Mouse (Mus musculus) intestine, embryonic 16.5 days (tissue): Measurements from ENCODE around the gene Tmem108. TPM values are rescaled to one million over a fixed set of nuclear protein-coding genes. Genes with fewer than 3 reads are reported as not detected.

ENCODE experiments used
- ATAC-seq: fragments of 200-750 bp; cut with Nextera tagmentation; 2 replicates; pipeline ENCODE4 v1.8.0; 2017; ENCODE audit warnings: moderate TSS enrichment, moderate library complexity
- H3K27ac ChIP-seq: fragments of 300-500 bp; sonication (generic); 2 replicates; pipeline ENCODE4 v1.5.1; 2014; ENCODE audit warnings: mild to moderate bottlenecking, low read length
- H3K27me3 ChIP-seq: fragments of 300-500 bp; sonication (generic); replicated peaks from 2 replicates; pipeline ENCODE4 v1.6.1; 2014; ENCODE audit warnings: low read length, control low read depth, mixed read lengths; ENCODE audit not compliant: control insufficient read depth, insufficient read depth
- H3K36me3 ChIP-seq: fragments of 300-500 bp; sonication (generic); 2 replicates; pipeline ENCODE4 v1.6.1; 2014; ENCODE audit warnings: low read length, control low read depth; ENCODE audit not compliant: control insufficient read depth, insufficient read depth
- H3K4me1 ChIP-seq: fragments of 300-500 bp; sonication (generic); 2 replicates; pipeline ENCODE4 v1.6.1; 2014; ENCODE audit warnings: low read length, control low read depth, mixed read lengths; ENCODE audit not compliant: control insufficient read depth, insufficient read depth
- H3K4me2 ChIP-seq: fragments of 300-500 bp; sonication (generic); 2 replicates; pipeline ENCODE4 v1.6.1; 2014; ENCODE audit warnings: low read depth, low read length, control low read depth
- H3K4me3 ChIP-seq: fragments of 300-500 bp; sonication (generic); 2 replicates; pipeline ENCODE4 v1.5.1; 2014; ENCODE audit warnings: mild to moderate bottlenecking, low read length
- H3K9ac ChIP-seq: fragments of 300-500 bp; sonication (generic); 2 replicates; pipeline ENCODE4 v1.6.1; 2014; ENCODE audit warnings: low read depth, low read length
- H3K9me3 ChIP-seq: fragments of 300-500 bp; sonication (generic); 2 replicates; pipeline ENCODE4 v1.6.1; 2016; ENCODE audit warnings: low read length, control low read depth; ENCODE audit not compliant: control insufficient read depth
- WGBS: fragments of 180-500 bp; shearing (Covaris S2); extraction: QIAGEN DNeasy Blood & Tissue Kit; methylation state at CpG from one replicate; pipeline ENCODE4 v1.1.7; 2014; 5-methylcytosine and 5-hydroxymethylcytosine counted together
- polyA plus RNA-seq: library from polyadenylated mRNA; unstranded; fragments of >200 nt; fragmentation: Nextera tagmentation; extraction: Ambion mirVana; gene quantifications from 2 replicates; pipeline ENCODE4 v1.2.1, GENCODE M21; 2015

Gene Tmem108
- polyA plus RNA-seq, 1 experiment from 2014 or later, result 7.2 TPM

GRCm38 (mm10) chr9:103540518-103540917, 221.1 kb downstream of the Tmem108 start:
- no peaks in the 10 kb centered on the region for H3K27me3 ChIP-seq
- H3K36me3 ChIP-seq, result no peaks in the 10 kb centered on the region
- H3K4me2 ChIP-seq, result no peak overlapping the region
- no peak for ATAC-seq
- H3K27ac ChIP-seq, result no peak overlapping the region
- no peaks in the 10 kb centered on the region for H3K9me3 ChIP-seq
- no peaks in the 10 kb centered on the region for H3K4me1 ChIP-seq
- whole genome bisulfite sequencing, result 82% methylated on average over 8 of the region's 8 CpGs
- H3K9ac ChIP-seq, result no peak overlapping the region
- H3K4me3 ChIP-seq, result no peak overlapping the region

GRCm38 (mm10) chr9:103538047-103538816, 223.4 kb downstream of the Tmem108 start:
- 48% methylated on average over 8 of the region's 8 CpGs for WGBS
- Histone ChIP-seq H3K36me3 (no peaks in the 10 kb centered on the region), H3K27ac (no peak overlapping the region), H3K9ac (no peak overlapping the region), H3K9me3 (no peaks in the 10 kb centered on the region), H3K4me1 (no peaks in the 10 kb centered on the region), H3K4me3 (no peak overlapping the region), H3K4me2 (no peak overlapping the region), H3K27me3 (no peaks in the 10 kb centered on the region)
- no peak for ATAC-seq

GRCm38 (mm10) chr9:103536059-103536634, 225.5 kb downstream of the Tmem108 start:
- no peaks in the 10 kb centered on the region for H3K27me3 ChIP-seq
- 83% methylated on average over 6 of the region's 6 CpGs for WGBS
- no peaks in the 10 kb centered on the region for H3K36me3 ChIP-seq
- H3K9ac ChIP-seq, result no peak overlapping the region
- no peak for ATAC-seq
- H3K4me1 ChIP-seq, result no peaks in the 10 kb centered on the region
- no peaks in the 10 kb centered on the region for H3K9me3 ChIP-seq
- no peak overlapping the region for H3K4me2 ChIP-seq
- H3K27ac ChIP-seq, result no peak overlapping the region
- no peak overlapping the region for H3K4me3 ChIP-seq

GRCm38 (mm10) chr9:103525041-103525537, 236.5 kb downstream of the Tmem108 start:
- Histone ChIP-seq H3K9me3 (no peaks in the 10 kb centered on the region), H3K4me3 (no peak overlapping the region), H3K27ac (no peak overlapping the region), H3K27me3 (no peaks in the 10 kb centered on the region), H3K9ac (no peak overlapping the region), H3K4me2 (no peak overlapping the region), H3K36me3 (no peaks in the 10 kb centered on the region), H3K4me1 (no peaks in the 10 kb centered on the region)
- WGBS, result 19% methylated on average over 10 of the region's 10 CpGs
- ATAC-seq, result 0 out of 2 replicates have a peak, but pooled peaks have one; percentile 21

GRCm38 (mm10) chr9:103524600-103524999, 237.0 kb downstream of the Tmem108 start:
- 48% methylated on average over 5 of the region's 5 CpGs for WGBS
- ATAC-seq, result no peak
- no peaks in the 10 kb centered on the region for H3K4me1 ChIP-seq
- H3K27ac ChIP-seq, result no peak overlapping the region
- H3K27me3 ChIP-seq, result no peaks in the 10 kb centered on the region
- H3K36me3 ChIP-seq, result no peaks in the 10 kb centered on the region
- no peak overlapping the region for H3K4me2 ChIP-seq
- H3K9ac ChIP-seq, result no peak overlapping the region
- no peaks in the 10 kb centered on the region for H3K9me3 ChIP-seq
- H3K4me3 ChIP-seq, result no peak overlapping the region

- Histone ChIP-seq H3K36me3 (no peaks in the 10 kb centered on the region), H3K27me3 (no peaks in the 10 kb centered on the region), H3K9me3 (no peaks in the 10 kb centered on the region), H3K4me3 (no peak overlapping the region), H3K4me1 (no peaks in the 10 kb centered on the region), H3K4me2 (no peak overlapping the region), H3K27ac (no peak overlapping the region), H3K9ac (no peak overlapping the region)
- no peak for ATAC-seq
- 62% methylated on average over 7 of the region's 7 CpGs for WGBS
These were observed 237.8 kb downstream of the Tmem108 start for GRCm38 (mm10) chr9:103523742-103524403.

- no peak overlapping the region for H3K27ac ChIP-seq
- no peak for ATAC-seq
- H3K27me3 ChIP-seq, result no peaks in the 10 kb centered on the region
- 25% methylated on average over 6 of the region's 6 CpGs for WGBS
- H3K4me2 ChIP-seq, result no peak overlapping the region
- no peak overlapping the region for H3K4me3 ChIP-seq
- no peaks in the 10 kb centered on the region for H3K9me3 ChIP-seq
- H3K4me1 ChIP-seq, result no peaks in the 10 kb centered on the region
- H3K9ac ChIP-seq, result no peak overlapping the region
- no peaks in the 10 kb centered on the region for H3K36me3 ChIP-seq
These were observed 238.6 kb downstream of the Tmem108 start for GRCm38 (mm10) chr9:103523008-103523407.

- Histone ChIP-seq H3K36me3 (no peaks in the 10 kb centered on the region), H3K4me3 (no peak overlapping the region), H3K4me1 (no peaks in the 10 kb centered on the region), H3K27me3 (no peaks in the 10 kb centered on the region), H3K27ac (no peak overlapping the region), H3K9ac (no peak overlapping the region), H3K4me2 (no peak overlapping the region), H3K9me3 (no peaks in the 10 kb centered on the region)
- 68% methylated on average over 2 of the region's 2 CpGs for WGBS
- no peak for ATAC-seq
These were observed 247.8 kb downstream of the Tmem108 start for GRCm38 (mm10) chr9:103513884-103514283.

- H3K36me3 ChIP-seq, result no peaks in the 10 kb centered on the region
- no peaks in the 10 kb centered on the region for H3K9me3 ChIP-seq
- H3K4me3 ChIP-seq, result no peak overlapping the region
- H3K27ac ChIP-seq, result no peak overlapping the region
- H3K4me2 ChIP-seq, result no peak overlapping the region
- peaks cover 4% of the 10 kb centered on the region for H3K4me1 ChIP-seq
- ATAC-seq, result no peak
- H3K9ac ChIP-seq, result no peak overlapping the region
- WGBS, result 84% methylated on average over 6 of the region's 6 CpGs
- no peaks in the 10 kb centered on the region for H3K27me3 ChIP-seq
These were observed 249.4 kb downstream of the Tmem108 start for GRCm38 (mm10) chr9:103512257-103512656.
